Mouse (Mus musculus): ENCODE data around the gene Cfap54.

DNA sequence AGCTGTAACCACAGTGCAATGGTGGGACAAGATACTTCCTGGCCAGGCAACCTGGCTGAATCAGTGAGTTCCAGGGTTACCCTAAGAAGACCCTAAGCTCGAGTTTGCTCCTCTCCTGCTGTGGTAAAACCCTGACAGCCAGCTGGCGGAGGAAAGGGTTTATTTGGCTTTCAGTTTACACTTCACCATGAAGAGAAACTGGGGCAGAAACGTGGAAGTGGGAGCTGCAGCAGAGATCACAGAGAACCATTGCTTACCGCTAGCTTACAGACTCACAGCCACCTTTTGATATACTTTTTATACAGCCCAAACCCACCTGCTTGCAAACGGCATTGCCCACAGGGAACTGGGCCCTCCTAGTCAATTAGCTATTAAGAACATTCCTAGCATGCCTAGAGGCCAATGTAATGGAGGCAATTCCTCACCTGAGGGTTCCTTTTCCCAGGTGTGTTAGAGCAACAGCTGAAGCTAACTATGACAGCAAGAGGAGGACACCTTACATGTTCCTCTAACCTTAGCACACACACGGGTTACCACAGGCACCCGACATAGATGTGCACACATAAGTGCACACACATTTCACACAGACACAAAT, 16.9 kb upstream of the Cfap54 start:
- TF ChIP-seq MAX (IDR thresholded peaks at IDR 0.05) (no peak), CTCF (IDR thresholded peaks at IDR 0.05; ENCODE audit: control insufficient read depth, insufficient read depth, insufficient read length) (no peak), USF1 (IDR thresholded peaks at IDR 0.05; ENCODE audit: low read depth) (no peak), MYOG (IDR thresholded peaks at IDR 0.05; ENCODE audit: control insufficient read depth, extremely low read depth, insufficient read length) (no peak)

Data from C2C12 (cell line).